Mouse (Mus musculus): ENCODE results near the gene Gatad1. TPM values are rescaled to one million over a fixed set of nuclear protein-coding genes. Genes with fewer than 3 reads are reported as not detected.
"Not testable (repeated sequence)": the region's sequence is repeated elsewhere in the genome, so short reads cannot be mapped to it uniquely, and the experiment has no call there.

Gatad1 gene
- polyA plus RNA-seq, 1 experiment from 2014 or later: 59.3 TPM

DNA sequence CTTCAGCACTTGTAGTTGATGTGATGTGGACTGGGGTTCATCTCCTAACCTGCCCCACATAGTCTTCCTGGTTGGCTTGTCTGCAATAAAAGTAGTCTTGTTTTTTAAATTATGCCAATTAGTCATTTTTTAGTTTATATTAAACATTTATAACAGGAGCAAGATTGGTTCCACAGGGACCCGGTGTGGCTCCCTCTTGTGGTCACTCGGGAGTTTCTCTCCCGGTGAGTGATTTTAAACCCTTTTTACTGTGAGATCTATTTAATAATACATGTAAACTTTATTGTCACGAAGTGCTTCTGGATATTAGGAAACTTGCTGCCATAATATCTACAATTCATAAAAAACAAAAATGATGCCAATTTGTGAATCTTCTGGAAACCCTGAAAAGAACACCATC is 23.0 kb downstream of the Gatad1 start:
- Histone ChIP-seq H3K4me2 (no peak overlapping the region), H3K27ac (no peak overlapping the region), H3K36me3 (peaks cover 8% of the 10 kb centered on the region; the same call in 1 of the 2 replicates), H3K27me3 (replicated peaks) (no peaks in the 10 kb centered on the region), H3K9ac (no peak overlapping the region), H3K9me3 (no peaks in the 10 kb centered on the region), H3K4me3 (replicated peaks) (no peak overlapping the region), H3K4me1 (no peaks in the 10 kb centered on the region)
- WGBS: 73% methylated on average over 4 of the region's 4 CpGs
- no peak for ATAC-seq (ENCODE audit: insufficient read depth, low FRiP score, low read depth)

DNA sequence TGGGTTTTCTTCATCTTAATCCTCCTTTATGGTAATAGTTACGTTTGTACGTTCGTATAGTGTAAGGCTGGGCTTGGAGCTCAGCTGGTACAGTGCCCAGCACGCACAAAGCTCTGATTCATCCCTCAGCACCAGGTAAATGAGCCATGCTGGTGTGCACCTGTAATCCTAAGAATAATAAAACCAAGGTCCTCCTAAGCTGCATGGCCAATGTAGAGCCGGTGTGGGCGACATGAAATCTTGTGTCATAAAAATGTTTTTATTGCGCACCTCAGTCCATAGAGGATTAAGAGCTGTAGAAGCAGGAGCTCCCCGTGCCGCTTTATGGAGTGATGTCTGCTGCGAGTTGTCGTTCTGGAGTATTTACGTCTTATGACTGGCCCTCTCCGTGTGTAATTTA is 23.7 kb downstream of the Gatad1 start:
- Histone ChIP-seq H3K27me3 (replicated peaks) (no peaks in the 10 kb centered on the region), H3K4me1 (no peaks in the 10 kb centered on the region), H3K9ac (no peak overlapping the region), H3K36me3 (peaks cover 8% of the 10 kb centered on the region; the same call in 1 of the 2 replicates), H3K27ac (no peak overlapping the region), H3K4me3 (replicated peaks) (no peak overlapping the region), H3K4me2 (no peak overlapping the region), H3K9me3 (no peaks in the 10 kb centered on the region)
- WGBS: 91% methylated on average over 13 of the region's 13 CpGs
- ATAC-seq (ENCODE audit: insufficient read depth, low FRiP score, low read depth): no peak

DNA sequence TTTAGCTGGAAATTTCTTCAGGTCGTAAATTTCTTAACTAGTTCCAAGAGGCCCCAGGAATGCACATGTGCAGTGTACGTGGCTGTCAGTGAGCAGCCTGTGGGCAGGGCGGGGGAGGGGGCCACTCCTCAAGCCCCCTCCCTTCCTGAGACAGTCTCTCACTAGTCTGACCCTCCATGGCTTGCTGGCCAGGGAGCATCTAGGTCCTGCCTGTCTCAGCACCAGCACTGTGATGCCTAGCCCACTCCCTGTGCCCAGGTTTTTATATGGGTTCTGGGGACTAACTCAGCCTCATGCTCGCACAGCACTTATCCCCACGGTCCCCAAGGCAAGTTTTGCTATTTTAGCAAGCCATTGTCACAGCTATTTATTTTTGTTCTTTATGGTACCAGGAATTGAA is 24.7 kb downstream of the Gatad1 start:
- Histone ChIP-seq H3K4me3 (replicated peaks) (no peak overlapping the region), H3K9ac (no peak overlapping the region), H3K27me3 (replicated peaks) (no peaks in the 10 kb centered on the region), H3K9me3 (no peaks in the 10 kb centered on the region), H3K36me3 (peaks cover 8% of the 10 kb centered on the region; the same call in 1 of the 2 replicates), H3K4me1 (no peaks in the 10 kb centered on the region), H3K4me2 (no peak overlapping the region), H3K27ac (no peak overlapping the region)
- no peak for ATAC-seq (ENCODE audit: insufficient read depth, low FRiP score, low read depth)
- 80% methylated on average over 5 of the region's 5 CpGs for WGBS

DNA sequence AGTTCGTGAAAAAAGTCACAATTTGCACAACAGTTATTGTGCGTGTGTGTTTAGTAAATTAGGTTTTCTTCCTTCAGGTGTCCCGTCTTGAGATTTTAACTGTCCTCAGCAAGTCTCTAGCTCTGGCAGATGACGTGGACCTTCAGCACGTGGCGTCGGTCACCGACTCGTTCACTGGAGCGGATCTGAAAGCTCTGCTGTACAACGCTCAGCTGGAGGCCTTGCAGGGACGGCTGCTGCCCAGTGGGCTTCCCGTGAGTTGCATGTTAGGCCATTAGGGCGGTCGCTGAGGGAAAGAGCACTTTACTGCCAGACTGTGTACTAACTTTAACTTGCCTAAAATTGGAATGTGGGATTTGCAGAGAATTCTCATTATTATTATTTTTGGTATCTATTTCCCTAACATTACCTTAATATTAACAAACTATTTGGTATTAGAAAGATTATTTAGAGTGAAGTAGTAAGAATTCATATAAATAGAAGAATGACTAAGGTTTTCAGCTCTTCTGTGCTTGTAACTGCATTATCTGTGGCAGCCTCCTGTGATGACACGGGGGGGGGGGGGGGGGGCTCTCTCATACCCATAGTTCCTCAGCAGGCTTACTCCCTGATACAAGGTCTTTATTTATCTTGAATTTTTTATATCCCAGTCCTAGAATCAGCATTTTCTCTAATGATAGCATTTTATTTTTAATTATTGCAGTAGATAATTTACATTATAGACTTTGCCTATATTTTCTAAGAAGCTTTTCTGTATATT is 25.3 kb downstream of the Gatad1 start:
- Histone ChIP-seq H3K4me1 (no peaks in the 10 kb centered on the region), H3K36me3 (peaks cover 8% of the 10 kb centered on the region; the same call in 1 of the 2 replicates), H3K4me2 (no peak overlapping the region), H3K4me3 (replicated peaks) (no peak overlapping the region), H3K9me3 (no peaks in the 10 kb centered on the region), H3K9ac (no peak overlapping the region), H3K27me3 (replicated peaks) (no peaks in the 10 kb centered on the region), H3K27ac (no peak overlapping the region)
- ATAC-seq (ENCODE audit: insufficient read depth, low FRiP score, low read depth): no peak
- WGBS: 79% methylated on average over 16 of the region's 16 CpGs

DNA sequence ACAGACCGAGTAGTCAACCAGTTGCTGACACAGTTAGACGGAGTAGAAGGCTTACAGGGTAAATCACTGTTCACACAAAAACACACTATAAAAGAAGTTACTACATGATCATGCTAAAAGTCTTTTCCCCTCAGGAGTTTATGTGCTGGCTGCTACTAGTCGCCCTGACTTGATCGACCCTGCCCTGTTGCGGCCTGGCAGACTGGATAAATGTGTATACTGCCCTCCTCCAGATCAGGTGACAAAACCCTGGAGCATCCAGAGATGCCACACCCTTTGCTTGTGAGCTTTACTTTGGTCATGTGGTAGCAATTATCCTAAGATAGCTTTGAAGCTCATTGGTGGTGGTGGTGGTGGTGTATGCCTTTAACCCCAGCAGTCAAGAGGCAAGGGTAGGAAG is 26.9 kb downstream of the Gatad1 start:
- no peak overlapping the region for H3K4me3 ChIP-seq (replicated peaks)
- no peaks in the 10 kb centered on the region for H3K9me3 ChIP-seq
- no peak overlapping the region for H3K9ac ChIP-seq
- H3K4me2 ChIP-seq: no peak overlapping the region
- no peak for ATAC-seq (ENCODE audit: insufficient read depth, low FRiP score, low read depth)
- H3K27ac ChIP-seq: no peak overlapping the region
- H3K27me3 ChIP-seq (replicated peaks): no peaks in the 10 kb centered on the region
- WGBS: 89% methylated on average over 5 of the region's 5 CpGs
- H3K36me3 ChIP-seq: peaks cover 8% of the 10 kb centered on the region; the same call in 1 of the 2 replicates
- H3K4me1 ChIP-seq: no peaks in the 10 kb centered on the region

DNA sequence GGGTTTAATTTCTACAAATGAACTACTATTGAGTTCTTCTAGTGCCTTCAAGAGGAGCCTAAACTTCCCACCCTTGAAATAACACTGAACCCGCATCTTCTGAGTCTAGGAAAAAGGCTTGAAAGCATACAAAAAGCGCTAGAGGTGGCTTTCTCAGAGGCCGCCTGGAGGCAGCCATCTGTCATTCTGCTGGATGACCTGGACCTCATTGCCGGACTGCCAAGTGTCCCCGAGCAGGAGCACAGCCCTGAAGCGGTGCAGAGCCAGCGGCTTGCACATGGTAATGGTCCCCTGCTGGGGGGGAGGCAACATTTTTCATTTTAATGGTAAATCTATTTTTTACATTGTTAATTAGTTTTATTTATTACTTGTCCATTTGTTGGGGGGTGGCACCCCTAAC is 36.5 kb downstream of the Gatad1 start:
- H3K36me3 ChIP-seq: peaks cover 13% of the 10 kb centered on the region
- no peak overlapping the region for H3K9ac ChIP-seq
- H3K4me3 ChIP-seq (replicated peaks): no peak overlapping the region
- no peak for ATAC-seq (ENCODE audit: insufficient read depth, low FRiP score, low read depth)
- no peaks in the 10 kb centered on the region for H3K27me3 ChIP-seq (replicated peaks)
- H3K4me1 ChIP-seq: no peaks in the 10 kb centered on the region
- 87% methylated on average over 7 of the region's 7 CpGs for WGBS
- no peak overlapping the region for H3K27ac ChIP-seq
- no peaks in the 10 kb centered on the region for H3K9me3 ChIP-seq
- H3K4me2 ChIP-seq: no peak overlapping the region

DNA sequence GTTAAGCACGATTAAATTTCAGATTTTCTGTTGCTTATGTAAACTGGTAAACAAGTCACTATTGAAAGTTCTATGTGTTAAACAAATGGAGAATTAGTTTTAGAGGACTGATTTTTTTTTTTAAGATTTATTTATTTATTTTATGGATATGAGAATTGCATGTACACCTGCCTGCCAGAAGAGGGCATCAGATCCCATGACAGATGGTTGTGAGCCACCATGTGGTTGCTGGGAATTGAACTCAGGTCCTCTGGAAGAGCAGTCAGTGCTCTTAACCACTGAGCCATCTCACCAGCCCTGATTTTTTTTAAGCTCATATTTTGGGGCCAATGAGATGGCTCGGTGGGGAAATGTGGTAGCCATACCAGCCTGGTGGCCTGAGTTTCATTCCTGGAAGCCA is 45.1 kb downstream of the Gatad1 start:
- H3K4me3 ChIP-seq (replicated peaks): not testable (repeated sequence)

DNA sequence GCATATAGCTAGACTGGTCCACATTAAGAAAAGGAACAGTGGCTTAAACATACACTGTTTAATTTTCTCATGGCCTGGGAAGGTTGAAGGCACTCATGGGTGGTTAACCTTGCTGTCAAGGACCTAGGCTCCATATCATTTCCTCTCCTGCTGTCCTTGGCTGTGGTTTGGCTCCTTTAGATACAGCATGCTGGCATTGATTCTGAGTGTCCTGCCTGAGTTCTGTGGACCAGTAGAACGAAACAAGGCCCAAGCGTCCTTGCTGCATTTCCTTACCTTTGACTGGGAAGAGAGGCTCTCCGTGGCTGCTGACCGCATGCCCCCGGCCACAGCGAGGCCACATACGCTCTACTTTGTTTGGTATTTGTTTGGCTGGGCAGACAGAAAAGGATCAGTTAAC is 47.7 kb downstream of the Gatad1 start:
- no peaks in the 10 kb centered on the region for H3K4me1 ChIP-seq
- ATAC-seq (ENCODE audit: insufficient read depth, low FRiP score, low read depth): no peak
- H3K9me3 ChIP-seq: no peaks in the 10 kb centered on the region
- H3K27me3 ChIP-seq (replicated peaks): no peaks in the 10 kb centered on the region
- H3K27ac ChIP-seq: no peak overlapping the region
- no peak overlapping the region for H3K9ac ChIP-seq
- peaks cover 24% of the 10 kb centered on the region for H3K36me3 ChIP-seq
- no peak overlapping the region for H3K4me3 ChIP-seq (replicated peaks)
- 91% methylated on average over 7 of the region's 7 CpGs for WGBS
- H3K4me2 ChIP-seq: no peak overlapping the region

More for the DNA sequence above, 45.1 kb downstream of the Gatad1 start:
- H3K27ac ChIP-seq; H3K9ac ChIP-seq; H3K4me1 ChIP-seq; ATAC-seq (ENCODE audit: insufficient read depth, low FRiP score, low read depth); H3K27me3 ChIP-seq (replicated peaks); H3K4me2 ChIP-seq; H3K9me3 ChIP-seq: not testable (repeated sequence)
- 84% methylated on average over 2 of the region's 2 CpGs for WGBS
- peaks cover 15% of the 10 kb centered on the region for H3K36me3 ChIP-seq

DNA sequence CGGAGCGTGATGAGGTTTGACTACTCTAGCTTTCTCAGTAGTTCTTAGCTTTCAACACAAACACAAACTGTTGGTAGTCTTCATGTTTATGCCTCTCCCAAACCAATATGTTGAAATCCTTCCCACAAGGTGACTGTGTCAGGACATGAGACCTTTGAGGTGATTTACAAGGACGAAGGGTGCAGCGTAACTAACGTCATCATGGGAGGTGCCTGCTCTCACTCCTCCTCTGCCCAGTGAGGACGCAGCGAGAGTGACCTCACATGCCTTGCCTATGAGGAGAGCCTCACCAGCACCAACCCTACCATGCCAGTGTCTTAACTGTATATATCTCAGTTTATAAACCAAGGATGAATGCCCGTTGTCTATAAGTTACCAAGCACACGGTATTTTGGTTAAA is 49.9 kb downstream of the Gatad1 start:
- no peak overlapping the region for H3K9ac ChIP-seq
- H3K4me1 ChIP-seq: no peaks in the 10 kb centered on the region
- no peak overlapping the region for H3K4me2 ChIP-seq
- H3K4me3 ChIP-seq (replicated peaks): no peak overlapping the region
- WGBS: 92% methylated on average over 9 of the region's 9 CpGs
- H3K9me3 ChIP-seq: no peaks in the 10 kb centered on the region
- no peak overlapping the region for H3K27ac ChIP-seq
- no peaks in the 10 kb centered on the region for H3K27me3 ChIP-seq (replicated peaks)
- peaks cover 20% of the 10 kb centered on the region for H3K36me3 ChIP-seq
- ATAC-seq (ENCODE audit: insufficient read depth, low FRiP score, low read depth): no peak

DNA sequence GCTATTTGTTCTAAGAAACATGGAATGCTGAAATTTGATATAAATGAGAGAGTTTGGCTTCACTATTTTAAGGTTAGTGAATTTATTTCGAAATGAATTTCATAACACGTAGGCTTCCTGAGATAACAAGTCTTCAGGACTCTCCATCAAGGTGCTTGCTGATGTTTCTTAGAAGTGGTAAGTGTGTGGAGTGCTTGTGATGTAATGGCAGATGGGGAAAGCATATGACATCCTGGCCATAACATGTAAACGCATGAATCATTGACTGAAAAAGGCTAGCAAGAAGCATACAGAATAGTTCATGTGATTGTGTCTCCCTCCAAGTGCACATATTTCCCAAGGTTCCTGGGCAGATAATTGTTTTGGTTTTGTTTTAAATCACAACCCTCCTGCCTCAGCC is 56.2 kb downstream of the Gatad1 start:
- ATAC-seq (ENCODE audit: insufficient read depth, low FRiP score, low read depth): no peak
- H3K4me1 ChIP-seq: no peaks in the 10 kb centered on the region
- WGBS: 89% methylated on average over 3 of the region's 3 CpGs

DNA sequence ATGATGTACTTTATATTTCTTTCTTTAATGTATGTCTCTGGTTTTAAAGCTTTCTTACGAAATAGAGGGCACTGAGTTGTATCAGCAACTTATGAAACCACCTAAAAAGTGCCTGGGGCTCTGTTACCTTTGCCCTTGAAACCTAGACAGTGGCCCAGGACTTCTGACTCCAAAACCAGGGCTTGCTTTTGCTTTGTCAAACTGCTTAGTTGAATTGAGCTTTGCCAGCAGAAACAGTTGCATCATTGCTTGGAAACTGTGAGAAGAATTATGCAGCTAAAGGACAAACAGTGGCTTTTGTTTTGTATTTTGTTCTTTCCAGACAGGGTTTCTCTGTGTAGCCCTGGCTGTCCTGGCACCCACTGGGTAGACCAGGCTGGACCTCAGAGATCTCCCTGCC is 56.7 kb downstream of the Gatad1 start:
- no peaks in the 10 kb centered on the region for H3K27me3 ChIP-seq (replicated peaks)
- no peak overlapping the region for H3K4me3 ChIP-seq (replicated peaks)
- no peak overlapping the region for H3K4me2 ChIP-seq
- H3K9me3 ChIP-seq: no peaks in the 10 kb centered on the region
- no peak overlapping the region for H3K27ac ChIP-seq
- H3K9ac ChIP-seq: no peak overlapping the region
- no peaks in the 10 kb centered on the region for H3K36me3 ChIP-seq
- no peak for ATAC-seq (ENCODE audit: insufficient read depth, low FRiP score, low read depth)
- 85% methylated on average over 1 of the region's 1 CpGs for WGBS
- peaks cover 2% of the 10 kb centered on the region; the same call in 1 of the 2 replicates for H3K4me1 ChIP-seq

More for the DNA sequence above, 56.2 kb downstream of the Gatad1 start:
- Histone ChIP-seq H3K9ac (no peak overlapping the region), H3K36me3 (0 out of 2 replicates have a peak, but pooled peaks cover under 1% of the 10 kb centered on the region), H3K4me2 (no peak overlapping the region), H3K27me3 (replicated peaks) (no peaks in the 10 kb centered on the region), H3K27ac (no peak overlapping the region), H3K4me3 (replicated peaks) (no peak overlapping the region), H3K9me3 (no peaks in the 10 kb centered on the region)

DNA sequence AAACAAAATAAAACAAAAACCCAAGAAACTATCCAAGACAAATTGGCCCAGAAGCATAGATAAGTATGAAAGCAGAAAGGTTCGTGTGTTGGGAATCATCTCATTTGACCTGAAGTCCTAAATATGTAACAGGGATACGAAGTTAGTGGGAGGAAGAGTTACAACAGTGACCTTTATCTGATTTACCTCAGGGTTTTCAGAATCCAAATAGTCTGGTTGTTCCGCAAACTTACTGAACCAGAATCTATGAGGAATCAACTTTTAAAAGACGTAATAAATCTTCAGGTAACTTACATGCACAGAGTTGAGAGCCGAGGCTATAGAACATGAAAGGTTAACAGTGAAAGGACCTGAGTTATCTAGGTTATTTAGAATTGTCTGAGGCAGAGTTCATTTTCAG is 58.2 kb downstream of the Gatad1 start:
- ATAC-seq (ENCODE audit: insufficient read depth, low FRiP score, low read depth): no peak
- Histone ChIP-seq H3K9me3 (no peaks in the 10 kb centered on the region), H3K36me3 (no peaks in the 10 kb centered on the region), H3K4me2 (no peak overlapping the region), H3K4me1 (peaks cover 12% of the 10 kb centered on the region), H3K27me3 (replicated peaks) (no peaks in the 10 kb centered on the region), H3K27ac (no peak overlapping the region), H3K4me3 (replicated peaks) (no peak overlapping the region), H3K9ac (no peak overlapping the region)
- WGBS: 85% methylated on average over 5 of the region's 5 CpGs
